Mouse (Mus musculus): ENCODE results near the gene Lpar6.
A peak's percentile ranks its signal among the peaks of the same experiment; 100 is the strongest.

DNA sequence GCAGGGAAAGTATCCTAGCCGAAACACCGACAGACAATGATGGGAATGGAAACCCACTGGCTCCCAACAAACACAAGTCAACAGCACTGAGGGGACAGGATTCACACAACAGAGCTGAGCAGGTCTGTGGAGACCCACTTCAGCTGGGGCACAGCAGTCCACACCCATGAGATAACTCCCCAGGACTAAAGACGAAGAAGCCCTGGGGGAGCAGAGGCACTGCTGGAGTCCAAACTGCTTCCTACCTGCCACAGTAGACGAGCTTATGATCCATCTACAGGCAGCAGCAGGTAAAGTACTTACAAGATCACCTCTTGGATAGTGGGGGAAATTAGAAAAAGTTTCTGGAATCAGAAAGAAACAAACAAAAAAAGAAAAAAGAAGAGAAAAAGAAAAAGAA is 16.7 kb downstream of the Lpar6 start:
- TF ChIP-seq CTCF (IDR thresholded peaks at IDR 0.05; ENCODE audit: extremely low read depth, insufficient read length, insufficient replicate concordance, low read depth, low read length): peak; percentile 12; the same call in 1 of the 2 replicates
- no peak for TF ChIP-seq POLR2A (IDR thresholded peaks at IDR 0.05; ENCODE audit: low read depth, low read length)
